Mouse (Mus musculus) heart, adult 2 months (tissue): ENCODE results near the gene 4632433K11Rik. TPM values are rescaled to one million over a fixed set of nuclear protein-coding genes. Genes with fewer than 3 reads are reported as not detected.

Experiments used
- DNase-seq, 2 experiments: peaks; one replicate each; pipeline ENCODE4 v3.0.0; 2021
- H3K27ac ChIP-seq: fragments of 200-600 bp; 2 replicates; pipeline ENCODE4 v1.8.1; 2022
- H3K27me3 ChIP-seq: fragments of 200-500 bp; 2 replicates; pipeline ENCODE4 v1.6.1; 2012; ENCODE audit warnings: mild to moderate bottlenecking, low read length, inconsistent platforms, mixed read lengths; ENCODE audit not compliant: control insufficient read depth, insufficient read depth
- H3K36me3 ChIP-seq: fragments of 200-500 bp; 2 replicates; pipeline ENCODE4 v1.6.1; 2012; ENCODE audit warnings: low read length, inconsistent platforms; ENCODE audit not compliant: control insufficient read depth, insufficient read depth
- H3K4me1 ChIP-seq: fragments of 200-500 bp; 2 replicates; pipeline ENCODE4 v1.6.1; 2011; ENCODE audit warnings: low read length; ENCODE audit not compliant: control insufficient read depth, insufficient read depth
- H3K4me3 ChIP-seq: fragments of 200-600 bp; 2 replicates; pipeline ENCODE4 v1.8.1; 2022
- H3K79me2 ChIP-seq: fragments of 200-500 bp; replicated peaks from 2 replicates; pipeline ENCODE4 v1.6.1; 2012; ENCODE audit warnings: mild to moderate bottlenecking, inconsistent platforms, low read length, moderate library complexity, mixed read lengths; ENCODE audit not compliant: control insufficient read depth, insufficient read depth
- H3K9ac ChIP-seq: fragments of 200-500 bp; 2 replicates; pipeline ENCODE4 v1.6.1; 2012; ENCODE audit warnings: low read depth, mild to moderate bottlenecking, control low read depth, inconsistent platforms, low read length, mixed read lengths
- CTCF ChIP-seq: fragments of 200-600 bp; IDR thresholded peaks from 2 replicates; pipeline ENCODE4 v1.8.1; 2022; ENCODE audit warnings: antibody characterized with exemption, mild to moderate bottlenecking, moderate library complexity
- EP300 ChIP-seq: fragments of 200-500 bp; IDR thresholded peaks from 2 replicates; pipeline ENCODE4 v1.6.1; 2011; ENCODE audit warnings: low read depth, low read length, control low read depth; ENCODE audit not compliant: insufficient read depth
- POLR2A ChIP-seq: fragments of 200-500 bp; IDR thresholded peaks from 2 replicates; pipeline ENCODE4 v1.6.1; 2011; ENCODE audit warnings: mild to moderate bottlenecking, low read depth, low read length, control low read depth; ENCODE audit not compliant: insufficient read depth
- WGBS: fragments of 180-500 bp; shearing (Covaris S2); methylation state at CpG from one replicate; pipeline ENCODE4 v1.1.7; 2018; 5-methylcytosine and 5-hydroxymethylcytosine counted together
- intact Hi-C: fragments of 180-260 bp; cut with DNase I; formaldehyde crosslinking; loops from one replicate; pipeline ENCODE4 v1.15.1; 2025
- polyA plus RNA-seq: library from polyadenylated mRNA; depleted of rRNA; stranded (reverse); fragments of >200 nt; gene quantifications from 2 replicates; pipeline ENCODE4 v1.2.3, GENCODE M21; 2012
- total RNA-seq, 2 experiments: library from RNA; stranded (reverse); gene quantifications; 2 replicates each; pipeline ENCODE4 v1.2.3; 2021

The 4632433K11Rik gene
- total and polyA plus RNA-seq, 3 experiments: not detected

DNA sequence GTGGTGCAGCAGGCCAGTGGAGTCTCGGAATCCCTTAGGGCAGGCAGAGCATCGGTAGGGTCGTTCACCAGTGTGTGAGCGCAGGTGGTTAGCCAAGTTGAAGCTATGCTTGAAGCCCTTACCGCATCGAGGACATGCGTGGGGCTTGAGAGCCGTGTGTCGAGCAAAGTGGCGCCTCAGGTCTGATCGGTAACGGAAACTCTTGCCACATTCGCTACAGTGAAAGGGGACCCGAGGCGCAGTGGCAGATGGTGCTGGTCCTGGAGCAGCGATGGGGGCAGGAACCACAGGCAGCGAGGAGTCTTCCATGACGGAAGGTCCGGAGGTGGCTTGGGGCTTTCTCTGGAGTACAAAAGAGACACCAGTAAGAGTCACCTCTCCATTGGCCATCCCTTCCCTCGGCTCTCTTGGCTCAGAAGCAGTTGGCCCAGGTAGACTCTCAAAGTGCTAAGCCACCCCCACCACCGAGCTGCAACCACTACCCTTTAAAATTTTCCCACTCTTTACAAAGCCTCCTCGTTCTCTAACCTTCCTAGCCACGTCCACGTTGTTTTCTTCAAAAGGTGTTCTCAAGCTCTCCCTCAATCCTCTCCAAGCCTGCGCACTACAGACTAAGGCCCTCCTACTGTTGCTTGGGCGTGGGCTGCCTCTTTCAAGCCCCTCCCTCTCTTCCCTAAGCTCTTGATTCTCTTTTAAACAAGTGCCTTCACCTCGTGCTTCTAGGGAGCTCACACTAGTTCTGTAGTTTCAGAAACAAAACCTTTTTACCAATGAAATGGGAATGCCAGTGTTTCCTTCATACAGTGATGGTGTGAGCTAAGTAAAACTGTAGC is 21.0 kb upstream of the 4632433K11Rik start:
- Histone ChIP-seq H3K79me2 (no peaks in the 10 kb centered on the region), H3K36me3 (no peaks in the 10 kb centered on the region), H3K27ac (no peak overlapping the region), H3K4me1 (no peaks in the 10 kb centered on the region), H3K27me3 (no peaks in the 10 kb centered on the region), H3K4me3 (no peak overlapping the region), H3K9ac (no peak overlapping the region)
- WGBS: 90% methylated on average over 27 of the region's 27 CpGs
- intact Hi-C loops: loop anchor here (2.0 to 10.0 kb wide), 3 partner anchors 16 to 358 kb away; partner anchors contain the start of genes Ppp6r1 and Zfp579
- TF ChIP-seq POLR2A (no peak), CTCF (no peak), EP300 (no peak)
- DNase-seq: no peak

DNA sequence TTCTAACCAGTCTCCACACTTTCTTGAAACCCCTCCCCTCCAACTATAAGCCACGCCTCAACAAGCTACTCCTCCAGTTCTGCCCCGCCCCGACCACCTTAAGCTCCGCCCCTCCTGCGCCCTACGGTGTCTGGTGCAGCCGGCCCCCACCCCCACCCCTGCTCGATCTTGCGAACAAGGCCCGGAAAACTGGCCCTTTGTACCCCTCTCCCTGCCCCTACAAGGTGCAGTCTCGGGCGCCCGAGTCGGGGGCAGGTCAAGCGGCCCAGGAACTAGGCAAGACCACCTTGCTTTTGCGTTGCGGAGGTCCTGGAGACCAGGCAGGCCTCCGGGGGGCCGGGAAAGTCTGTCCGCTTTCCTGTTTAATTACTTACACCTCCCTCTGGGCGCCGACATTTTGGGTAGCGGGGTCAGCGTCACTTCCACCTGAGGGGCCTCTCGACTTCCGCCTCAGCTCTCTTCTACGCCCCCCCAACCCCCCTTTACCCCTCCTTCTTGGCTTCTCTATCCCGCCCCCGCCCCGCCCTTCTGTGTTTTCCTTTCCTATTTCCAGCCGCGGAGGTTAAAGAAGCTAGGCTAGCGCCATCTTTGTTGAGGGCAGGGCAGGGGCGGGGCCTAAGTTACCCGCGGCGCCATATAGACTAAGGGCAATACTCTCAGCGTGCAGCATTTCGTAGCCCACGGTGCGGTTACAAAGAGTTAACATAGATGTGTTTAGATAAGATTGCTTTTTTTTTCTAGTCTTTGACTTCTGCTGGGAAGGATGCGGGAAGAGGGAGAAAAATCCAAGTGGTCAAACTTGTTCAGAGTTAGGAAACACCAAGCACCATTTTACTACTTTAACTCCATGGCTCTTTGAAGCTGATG is 19.4 kb upstream of the 4632433K11Rik start, which contains the start of the genes Zfp524 and Fiz1:
Gene Zfp524, plus strand, starts transcription at position 165 of the 867 bp plus-strand sequence.
Gene Fiz1, minus strand, starts transcription at position 447 of the 867 bp plus-strand sequence.
- peak within 1 kb of the TSS; percentile 87 for H3K4me3 ChIP-seq
- H3K27ac ChIP-seq: peak within 1 kb of the TSS; percentile 97
- H3K4me1 ChIP-seq: peaks cover 2% of the 10 kb centered on the region; the same call in 1 of the 2 replicates
- no peaks in the 10 kb centered on the region for H3K27me3 ChIP-seq
- DNase-seq: peak; percentile 96 to 99
- peak within 1 kb of the TSS; percentile 96 for H3K9ac ChIP-seq
- TF ChIP-seq POLR2A (0 out of 2 replicates have a peak, but pooled peaks have one; percentile 28), CTCF (no peak), EP300 (no peak)
- H3K36me3 ChIP-seq: no peaks in the 10 kb centered on the region
- no peaks in the 10 kb centered on the region for H3K79me2 ChIP-seq
- under 1% methylated on average over 42 of the region's 42 CpGs for WGBS
- intact Hi-C loops: loop anchor here (1.0 to 10.0 kb wide), 4 partner anchors 48 to 360 kb away; partner anchors contain the start of genes Ppp6r1, U2af2 and Ube2s

DNA sequence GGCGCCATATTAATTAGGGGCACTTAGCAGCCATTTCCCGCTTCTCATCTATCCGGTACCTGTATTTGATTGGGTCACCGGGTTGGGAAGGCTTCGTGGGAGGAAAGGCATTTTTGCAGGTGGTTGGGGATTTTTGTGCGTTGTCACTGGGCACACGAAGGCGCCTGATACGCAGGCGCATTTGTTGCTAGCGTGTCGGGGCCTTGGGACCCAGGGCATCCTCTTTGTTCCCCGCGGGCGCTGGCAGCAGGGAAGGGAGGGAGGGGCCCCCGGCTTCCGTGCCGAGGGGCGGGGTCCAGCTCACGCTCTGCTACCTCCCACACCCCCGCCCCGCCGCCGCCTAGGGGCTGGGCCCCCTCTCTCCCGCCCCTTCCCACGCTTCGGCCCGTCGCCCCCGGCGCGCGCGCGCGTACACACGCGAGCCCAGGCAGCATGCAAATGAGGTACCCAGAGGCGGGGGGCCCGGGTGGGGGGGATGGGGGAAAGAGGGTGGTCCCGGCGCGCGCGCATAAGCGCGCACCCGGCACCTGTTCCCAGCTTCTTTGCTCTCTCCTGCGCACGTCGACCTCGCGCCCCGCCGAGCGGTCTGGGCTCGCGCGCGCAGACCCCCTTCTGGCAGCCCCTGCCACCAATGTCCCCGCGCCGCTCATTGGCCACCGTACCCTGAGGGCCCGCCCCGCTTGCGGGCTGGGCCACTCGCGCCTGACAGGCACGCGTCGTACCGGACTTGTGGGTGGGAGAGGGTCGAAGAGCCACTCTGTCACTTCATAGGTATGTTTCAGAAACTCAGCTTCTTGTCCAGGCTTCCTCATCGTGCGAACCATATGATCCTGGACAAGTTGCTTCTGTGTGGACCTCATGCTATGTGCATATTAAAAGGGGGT is 18.6 kb upstream of the 4632433K11Rik start, which contains the start of gene Gm44973:
Gene Gm44973, plus strand, starts transcription at position 379 of the 884 bp plus-strand sequence.
- DNase-seq: peak; percentile 94 to 96
- under 1% methylated on average over 72 of the region's 76 CpGs for WGBS
- Histone ChIP-seq H3K9ac (peak within 1 kb of the TSS; percentile 96), H3K4me1 (peaks cover 3% of the 10 kb centered on the region; the same call in 1 of the 2 replicates), H3K4me3 (peak within 1 kb of the TSS; percentile 87), H3K27me3 (no peaks in the 10 kb centered on the region), H3K36me3 (no peaks in the 10 kb centered on the region), H3K27ac (peak within 1 kb of the TSS; percentile 97), H3K79me2 (no peaks in the 10 kb centered on the region)
- intact Hi-C loops: loop anchor here (1.0 to 10.0 kb wide), 3 partner anchors 47 to 361 kb away; partner anchors contain the start of genes Ppp6r1, U2af2 and Ube2s
- TF ChIP-seq POLR2A (peak; percentile 54), CTCF (no peak; the same call in 1 of the 2 replicates), EP300 (no peak)

DNA sequence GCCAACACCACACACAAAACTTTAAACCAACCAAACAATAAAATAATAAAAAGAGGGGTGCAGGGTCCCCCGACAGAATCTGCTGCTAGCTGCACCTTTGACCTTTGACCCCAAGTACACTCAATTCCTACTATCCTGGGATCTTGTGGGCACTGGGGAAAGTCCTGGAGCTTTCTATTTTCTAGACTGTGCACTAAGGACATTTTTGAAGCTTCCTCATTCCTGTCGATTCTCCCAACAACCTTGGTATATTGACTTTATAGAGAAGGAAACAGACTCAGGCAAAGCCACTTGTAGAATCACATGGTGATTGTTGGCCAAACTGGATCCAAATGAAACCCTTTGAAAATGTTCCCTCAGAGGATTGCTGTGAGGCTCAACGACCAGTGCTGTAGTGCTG is 17.9 kb upstream of the 4632433K11Rik start:
- Histone ChIP-seq H3K4me1 (peaks cover 3% of the 10 kb centered on the region; the same call in 1 of the 2 replicates), H3K36me3 (no peaks in the 10 kb centered on the region), H3K27me3 (no peaks in the 10 kb centered on the region), H3K27ac (peak overlapping the region; percentile 97), H3K4me3 (peak overlapping the region; percentile 87), H3K9ac (peak overlapping the region; percentile 94), H3K79me2 (no peaks in the 10 kb centered on the region)
- intact Hi-C loops: loop anchor here (10.0 kb wide), 1 partner anchor 361 kb away; the partner anchor contains the start of gene Ppp6r1
- 58% methylated on average over 3 of the region's 3 CpGs for WGBS
- no peak for DNase-seq
- TF ChIP-seq CTCF (no peak), POLR2A (no peak), EP300 (no peak)

DNA sequence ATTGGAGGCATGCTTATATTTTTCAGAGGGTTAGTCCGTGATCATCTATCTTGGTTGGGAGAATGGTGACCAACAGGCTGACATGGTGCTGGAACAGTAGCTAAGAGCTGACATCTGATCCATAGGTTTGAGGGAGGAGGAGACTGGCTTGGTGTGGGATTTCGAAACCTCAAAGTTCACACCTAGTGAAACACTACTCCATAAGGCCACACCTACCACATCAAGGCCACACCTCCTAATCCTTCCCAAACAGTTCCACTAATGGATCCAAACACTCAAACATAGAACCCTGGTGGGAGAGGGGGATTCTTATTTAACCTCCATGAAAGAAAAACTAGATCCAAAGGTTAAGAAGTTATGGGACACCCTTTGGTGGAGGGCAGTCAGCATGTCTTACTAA is 17.0 kb upstream of the 4632433K11Rik start:
- Histone ChIP-seq H3K36me3 (no peaks in the 10 kb centered on the region), H3K9ac (no peak overlapping the region), H3K27me3 (no peaks in the 10 kb centered on the region), H3K4me1 (peaks cover 4% of the 10 kb centered on the region; the same call in 1 of the 2 replicates), H3K79me2 (no peaks in the 10 kb centered on the region), H3K27ac (no peak overlapping the region), H3K4me3 (no peak overlapping the region)
- no peak for TF ChIP-seq POLR2A
- no peak for TF ChIP-seq EP300
- no peak for TF ChIP-seq CTCF
- intact Hi-C loops: loop anchor here (10.0 kb wide), 1 partner anchor 362 kb away; the partner anchor contains the start of gene Ppp6r1
- DNase-seq: no peak
- WGBS: 100% methylated on average over 2 of the region's 2 CpGs
